Mouse (Mus musculus) mouse embryonic stem cell (cell line): ENCODE results near the gene Vill.

ENCODE experiments used
- in situ Hi-C, 2 experiments: fragments of 300-500 bp; cut with MboI; formaldehyde crosslinking; loops; 1 replicate in 1 of 2; 3 replicates in 1 of 2; pipeline ENCODE4 v1.14.3; 2019 to 2020; ENCODE audit warnings: low sequenced_read_pairs in 2 of 2, low pct_unique_long_range_greater_than_20kb in 1 of 2, mixed read lengths in 1 of 2; ENCODE audit not compliant: unreplicated experiment in 1 of 2

The Vill gene

GRCm38 (mm10) chr9:119033111-119033921 is 19.3 kb upstream of the Vill start:
- in situ Hi-C loops, result loop anchor here in 1 of 2 experiments (10.0 kb wide), 1 partner anchor 119 kb away; no protein-coding TSS in a partner anchor

GRCm38 (mm10) chr9:119034069-119034468 is 18.5 kb upstream of the Vill start:
- in situ Hi-C loops, result loop anchor here in 1 of 2 experiments (10.0 kb wide), 1 partner anchor 119 kb away; no protein-coding TSS in a partner anchor

- in situ Hi-C loops, result loop anchor here in 1 of 2 experiments (10.0 kb wide), 1 partner anchor 120 kb away; no protein-coding TSS in a partner anchor
Measured at GRCm38 (mm10) chr9:119034676-119035665, 17.6 kb upstream of the Vill start.

GRCm38 (mm10) chr9:119035836-119036235 is 16.7 kb upstream of the Vill start:
- in situ Hi-C loops, result loop anchor here in 1 of 2 experiments (10.0 kb wide), 1 partner anchor 121 kb away; no protein-coding TSS in a partner anchor

- in situ Hi-C loops, result loop anchor here in 1 of 2 experiments (10.0 kb wide), 1 partner anchor 122 kb away; no protein-coding TSS in a partner anchor
Measured at GRCm38 (mm10) chr9:119037076-119037730, 15.4 kb upstream of the Vill start.

GRCm38 (mm10) chr9:119038574-119038973 is 14.0 kb upstream of the Vill start:
- in situ Hi-C loops, result loop anchor here in 1 of 2 experiments (10.0 kb wide), 1 partner anchor 124 kb away; no protein-coding TSS in a partner anchor

GRCm38 (mm10) chr9:119040101-119040775 is 12.3 kb upstream of the Vill start:
- in situ Hi-C loops, result no loop called here

- in situ Hi-C loops, result no loop called here
Measured at GRCm38 (mm10) chr9:119048182-119048903, 4.2 kb upstream of the Vill start.

GRCm38 (mm10) chr9:119051158-119051557 is 1.4 kb upstream of the Vill start:
- in situ Hi-C loops, result no loop called here

- in situ Hi-C loops, result no loop called here
Measured at GRCm38 (mm10) chr9:119053964-119054576, 1.5 kb downstream of the Vill start.

- in situ Hi-C loops, result no loop called here
Measured at GRCm38 (mm10) chr9:119055336-119055735, 2.8 kb downstream of the Vill start.

- in situ Hi-C loops, result no loop called here
Measured at GRCm38 (mm10) chr9:119058245-119058644, 5.7 kb downstream of the Vill start.

- in situ Hi-C loops, result no loop called here
Measured at GRCm38 (mm10) chr9:119060701-119061100, 8.1 kb downstream of the Vill start.

- in situ Hi-C loops, result no loop called here
Measured at GRCm38 (mm10) chr9:119063036-119063644, 10.6 kb downstream of the Vill start.

- in situ Hi-C loops, result no loop called here
Measured at GRCm38 (mm10) chr9:119064296-119064695, 11.7 kb downstream of the Vill start.

- in situ Hi-C loops, result loop anchor here (5.0 kb wide), 1 partner anchor 150 kb away; no protein-coding TSS in a partner anchor
Measured at GRCm38 (mm10) chr9:119067601-119068000, 15.0 kb downstream of the Vill start.
